Mouse (Mus musculus): ENCODE results near the gene Chrna3. TPM values are rescaled to one million over a fixed set of nuclear protein-coding genes. Genes with fewer than 3 reads are reported as not detected.

The Chrna3 gene
- 10 to 100 TPM; 16.7 to 22.7 TPM for total RNA-seq (2021)
- polyA plus RNA-seq (2012; rRNA removed), result 8.6 and 16.0 TPM in 2 replicates
- long read RNA-seq, full-length matches to known transcripts, result 24 of 24 reads
- long read RNA-seq, partial matches to known transcripts, result 0 of 24 reads
- long read RNA-seq, other reads (novel, unspliced or antisense), result 0 of 24 reads

DNA sequence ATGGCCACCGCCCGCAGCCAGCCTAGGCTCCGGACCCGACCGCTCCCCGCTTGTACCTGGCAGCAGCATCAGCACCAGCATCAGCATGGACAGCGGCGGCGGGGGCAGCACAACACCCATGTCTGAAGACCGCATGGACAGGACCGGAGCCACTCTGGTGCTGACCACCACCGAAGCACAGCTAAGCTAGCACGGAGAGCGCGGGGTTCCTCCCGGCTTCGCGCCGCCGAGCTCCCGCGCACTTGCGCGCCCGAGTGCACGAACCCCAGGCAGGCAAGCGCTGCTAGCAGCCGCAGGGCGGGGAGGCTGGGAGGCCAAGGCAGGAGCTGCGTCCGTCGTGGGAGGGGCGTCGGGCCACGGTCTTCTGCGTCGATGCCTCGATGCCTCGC, at the start of gene Chrna3:
Gene Chrna3, minus strand, starts transcription at position 288 of the 389 bp plus-strand sequence.
- DNase-seq, result peak; percentile 26

- DNase-seq, result no peak
Observed at GRCm38 (mm10) chr9:55067965-55068265, 41.6 kb upstream of the Chrna3 start.

DNA sequence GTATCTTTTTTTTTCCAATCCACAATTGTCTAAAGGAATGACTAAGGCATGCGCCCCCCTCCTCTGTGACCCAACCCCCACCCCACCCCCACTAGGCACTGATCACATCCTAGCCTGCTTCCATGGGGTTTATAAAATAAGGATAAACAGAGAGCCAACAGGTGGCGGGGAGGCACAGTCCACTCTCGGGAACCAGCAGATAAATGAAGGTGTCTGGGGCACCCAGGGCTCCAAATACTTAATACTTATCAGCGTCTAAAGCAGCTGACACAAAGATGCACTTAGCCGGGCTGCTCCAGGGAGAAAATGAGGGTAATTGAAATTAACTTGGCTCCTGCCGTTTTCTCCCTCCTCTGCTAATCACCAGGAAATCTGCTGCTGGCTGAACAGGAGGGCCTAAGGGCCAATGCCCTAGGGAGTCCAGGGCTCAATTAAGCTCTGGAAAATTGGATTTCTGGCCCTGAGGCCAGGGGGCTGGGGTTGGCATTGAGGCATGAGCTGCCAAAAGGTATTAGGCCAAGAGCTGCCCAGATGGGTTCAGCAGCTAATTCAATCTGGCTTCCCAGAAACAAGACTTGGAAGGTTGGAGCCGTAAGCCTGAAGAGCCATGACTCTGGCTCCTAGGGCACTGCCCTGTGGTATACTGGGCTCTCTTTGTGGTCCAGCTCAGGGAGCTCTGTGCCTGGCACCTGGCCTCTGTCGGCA, 41.0 kb upstream of the Chrna3 start:
- DNase-seq, result peak; percentile 27

DNA sequence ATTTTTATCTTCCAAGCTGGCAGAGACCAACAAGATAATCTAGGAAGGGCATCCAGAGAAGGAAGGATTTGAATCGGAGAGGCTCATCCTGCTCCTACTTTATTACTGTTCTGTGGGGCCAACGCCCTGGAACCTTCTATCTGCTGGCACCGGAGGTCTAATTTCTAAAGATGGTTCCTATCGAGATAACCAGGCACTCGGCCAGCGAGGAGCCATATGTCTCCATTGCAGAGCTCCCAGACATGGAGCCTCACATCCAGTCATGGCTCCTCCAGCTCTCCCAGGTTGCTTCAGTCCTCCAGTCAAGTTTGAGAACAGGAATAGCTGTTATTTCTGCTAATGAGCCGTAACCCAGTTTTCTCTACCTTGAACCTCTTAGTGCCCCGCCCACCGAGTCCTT, 38.9 kb upstream of the Chrna3 start:
- DNase-seq, result no peak

GRCm38 (mm10) chr9:55058067-55058466, 31.7 kb upstream of the Chrna3 start:
- no peak for DNase-seq

- no peak for DNase-seq
Observed at GRCm38 (mm10) chr9:55055386-55055930, 29.1 kb upstream of the Chrna3 start.

DNA sequence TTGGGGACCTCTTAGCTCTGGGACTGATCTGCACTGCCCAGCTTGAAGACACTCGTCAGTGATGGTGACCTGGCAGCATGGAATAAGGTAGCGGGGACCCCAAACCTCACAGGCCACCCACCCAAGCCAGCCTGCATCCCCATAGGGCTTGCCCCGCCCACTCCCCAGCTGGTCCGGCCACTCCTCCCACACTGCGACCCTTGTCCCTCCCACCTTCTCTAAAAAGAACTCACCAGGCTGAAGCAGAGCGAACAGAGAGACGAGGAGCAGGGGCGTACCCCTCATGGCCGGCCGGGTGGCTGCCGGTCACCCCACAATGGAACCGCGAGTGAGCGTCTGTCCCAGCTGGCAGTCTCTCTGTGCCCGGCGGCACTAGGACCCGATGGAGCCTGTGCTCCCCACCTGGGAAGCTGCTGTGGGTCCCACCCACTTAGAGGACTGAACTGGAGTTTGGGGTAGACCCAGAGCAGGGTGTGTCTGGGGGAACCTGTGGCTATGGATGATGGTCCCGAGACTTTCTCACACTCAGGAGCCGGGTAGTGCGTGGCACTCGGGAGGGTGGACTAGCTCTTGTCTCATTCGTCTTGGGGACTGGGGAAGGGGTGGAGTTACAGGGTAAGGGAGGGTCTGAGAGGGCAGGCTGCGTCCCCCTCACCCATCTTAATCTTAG, 22.0 kb upstream of the Chrna3 start, which contains the start of gene Chrnb4:
Gene Chrnb4, minus strand, starts transcription at position 569 of the 670 bp plus-strand sequence.
- no peak for DNase-seq

DNA sequence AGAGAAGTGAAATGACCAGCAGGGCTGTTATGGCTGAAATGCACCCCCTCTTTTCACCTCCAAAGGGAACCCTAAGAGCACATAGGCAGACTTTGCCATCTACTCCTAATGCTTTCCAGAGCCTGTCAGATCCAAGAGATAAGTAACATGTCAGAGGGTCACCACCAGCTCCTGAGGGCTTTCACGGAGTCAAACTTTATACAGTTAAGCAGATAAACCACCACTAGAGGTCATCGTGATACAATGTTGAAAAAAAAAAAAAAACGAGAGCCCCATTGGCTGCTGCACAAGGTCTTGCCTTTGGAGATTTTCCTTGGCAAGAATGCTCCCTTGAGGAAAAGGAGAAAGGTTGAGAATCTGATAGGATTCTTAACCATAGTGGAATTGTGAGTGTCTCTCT, 20.4 kb upstream of the Chrna3 start:
- no peak for DNase-seq

DNA sequence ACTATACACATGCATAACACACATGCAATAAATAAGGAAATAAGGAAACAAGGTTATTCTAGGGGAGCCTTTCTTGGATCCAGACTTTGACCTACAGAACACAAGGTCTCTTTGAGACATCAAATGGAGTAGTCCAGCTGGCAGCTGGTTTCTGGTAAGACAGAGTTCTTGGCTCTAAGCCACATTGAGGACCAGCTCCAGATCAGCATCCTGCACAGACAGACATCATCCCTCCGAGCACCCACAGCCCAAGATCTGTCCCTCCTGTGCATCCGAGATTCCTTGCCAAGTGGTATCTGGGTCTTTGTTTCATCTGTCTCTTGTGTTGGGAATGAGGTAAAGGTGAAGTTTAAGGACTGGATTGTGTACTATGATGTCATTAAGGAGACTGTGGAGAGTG, 18.6 kb upstream of the Chrna3 start:
- no peak for DNase-seq

DNA sequence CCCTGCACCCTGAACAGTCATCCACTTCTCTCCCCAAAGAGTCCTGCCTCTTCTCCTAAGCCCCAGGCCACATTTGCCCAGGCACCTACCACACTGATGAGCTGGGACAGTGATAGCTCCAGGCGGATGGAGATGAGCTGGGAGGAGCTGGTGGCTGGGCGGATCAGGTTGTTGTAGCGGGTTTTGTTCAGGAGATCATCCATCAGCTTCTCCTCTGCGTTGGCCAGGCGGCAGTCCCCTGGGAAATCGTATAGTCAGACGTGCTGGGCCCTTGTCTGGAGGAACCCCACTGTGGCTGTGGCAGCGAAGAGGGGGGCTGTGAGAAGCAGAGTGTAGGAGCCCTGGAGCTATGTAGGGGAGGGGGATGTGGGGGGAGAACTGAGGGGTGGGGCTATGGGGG, 17.3 kb upstream of the Chrna3 start:
- DNase-seq, result no peak

GRCm38 (mm10) chr9:55041389-55041788, 15.0 kb upstream of the Chrna3 start:
- no peak for DNase-seq

GRCm38 (mm10) chr9:55039983-55040382, 13.6 kb upstream of the Chrna3 start:
- DNase-seq, result no peak

DNA sequence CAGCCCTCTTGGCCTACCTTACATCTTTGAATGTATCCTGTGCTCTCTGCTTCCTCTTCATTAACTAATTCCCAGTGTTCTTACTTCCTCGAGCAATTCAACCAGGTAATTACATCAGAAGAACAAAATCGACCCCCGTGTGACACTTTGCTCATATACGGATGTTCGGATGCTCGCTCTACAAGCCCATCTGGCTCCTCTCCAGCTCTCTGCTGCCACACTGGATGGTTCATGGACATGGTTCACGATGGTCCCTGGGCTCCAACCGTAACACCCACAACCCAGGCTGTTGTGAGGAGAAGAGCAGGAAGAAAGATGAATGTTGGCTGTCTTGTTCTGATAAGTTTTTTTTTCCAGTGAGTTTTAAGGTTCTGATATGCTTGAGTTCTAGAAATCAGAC, 12.6 kb upstream of the Chrna3 start:
- DNase-seq, result no peak

- no peak for DNase-seq
Observed at GRCm38 (mm10) chr9:55031435-55032167, 5.2 kb upstream of the Chrna3 start.

DNA sequence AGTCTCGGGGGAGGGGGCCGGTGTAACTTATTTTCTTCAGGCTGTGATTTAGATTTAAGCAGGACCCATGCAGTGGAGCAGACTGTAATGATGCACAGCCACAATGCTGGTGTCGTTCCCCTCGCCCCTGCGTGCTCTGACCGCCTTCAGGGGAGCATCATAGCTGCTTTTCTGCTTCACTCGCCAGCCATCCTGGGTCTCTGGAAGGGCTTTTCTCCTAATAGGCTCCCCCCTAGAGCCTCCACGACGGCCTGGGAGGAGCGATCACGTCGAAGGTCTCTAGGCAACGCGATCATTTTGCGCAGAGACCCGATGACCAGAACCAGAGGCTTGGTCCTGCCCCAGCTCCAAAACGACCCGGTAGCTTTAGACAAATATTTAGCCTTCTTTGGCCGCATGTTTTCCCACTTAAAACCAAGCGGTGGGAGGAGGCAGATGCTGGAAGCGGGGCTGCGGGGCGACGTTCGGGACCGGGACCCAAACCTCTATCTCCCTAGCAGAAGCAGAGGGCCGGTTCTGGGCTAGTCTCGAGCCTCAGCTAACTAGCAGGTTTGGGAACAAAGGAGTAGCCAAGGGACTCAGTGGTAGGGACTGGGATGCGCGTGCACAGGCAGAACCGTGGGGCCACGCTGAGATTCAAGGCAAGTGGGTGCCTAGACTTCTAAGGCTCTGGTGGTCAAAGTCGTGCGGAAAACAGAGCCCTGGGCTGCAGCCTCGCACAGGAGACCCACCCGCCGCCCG, 658 bp downstream of the Chrna3 start:
- peak; percentile 11 for DNase-seq

- DNase-seq, result peak; percentile 77
Observed at GRCm38 (mm10) chr9:55023902-55024583, 2.3 kb downstream of the Chrna3 start.

DNA sequence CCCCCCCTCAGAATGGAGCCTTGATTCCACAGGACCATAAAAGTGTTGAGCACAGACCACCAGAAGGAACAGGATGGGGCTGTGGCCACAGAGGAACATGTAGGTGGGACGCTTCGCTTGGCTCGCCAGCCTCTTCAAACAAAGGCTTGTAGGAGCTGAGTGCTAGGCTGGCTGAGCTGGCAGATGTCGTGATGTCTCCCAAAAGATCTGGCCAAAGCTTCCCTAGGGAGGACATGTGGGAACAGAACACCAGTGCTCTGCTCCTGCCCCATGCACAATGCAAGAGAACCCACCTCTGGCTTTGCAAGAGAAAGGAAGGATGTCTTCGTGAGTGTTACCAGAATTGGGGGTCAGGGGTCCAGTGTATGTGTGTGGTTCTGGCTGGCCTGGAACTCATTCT, 3.0 kb downstream of the Chrna3 start:
- no peak for DNase-seq

DNA sequence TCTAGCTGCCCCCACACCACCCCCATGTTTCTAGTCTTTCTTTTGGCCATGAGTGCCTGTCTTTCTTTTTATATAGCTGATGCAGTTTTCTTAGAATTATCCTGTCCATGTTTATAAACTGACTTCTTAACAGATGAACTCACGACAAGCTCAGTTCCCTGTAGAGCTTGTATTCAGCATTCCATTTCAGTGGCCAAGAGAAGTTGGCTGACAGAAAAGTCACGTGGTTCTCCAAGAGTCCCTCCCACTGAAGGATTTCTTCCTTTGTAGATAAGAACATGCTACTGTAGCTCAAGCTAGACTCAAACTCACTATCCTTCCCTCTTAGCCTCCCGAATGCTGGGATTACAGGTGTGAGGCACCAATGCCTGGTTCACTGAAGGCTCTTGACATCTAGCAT, 9.4 kb downstream of the Chrna3 start:
- no peak for DNase-seq

GRCm38 (mm10) chr9:55010588-55011350, 15.6 kb downstream of the Chrna3 start:
- DNase-seq, result peak; percentile 19

DNA sequence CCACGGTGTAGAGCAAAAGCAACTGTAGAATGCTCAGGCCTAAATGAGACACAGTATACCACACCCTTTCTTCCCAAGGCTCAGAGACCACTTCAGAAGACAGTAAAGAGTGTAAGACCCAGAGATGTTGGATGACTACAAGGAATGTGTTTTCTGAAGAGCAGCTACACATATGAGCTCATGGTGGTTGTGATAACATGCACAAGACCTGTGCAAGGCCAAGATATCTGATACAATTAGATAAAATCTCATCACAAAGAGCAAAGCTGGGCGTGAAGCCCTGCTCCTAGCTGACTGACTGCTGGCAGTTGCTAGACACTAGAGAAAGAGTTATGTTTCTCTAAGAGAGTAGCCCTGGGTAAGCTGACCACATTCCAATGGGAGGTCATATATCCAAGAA, 16.7 kb downstream of the Chrna3 start:
- DNase-seq, result no peak

DNA sequence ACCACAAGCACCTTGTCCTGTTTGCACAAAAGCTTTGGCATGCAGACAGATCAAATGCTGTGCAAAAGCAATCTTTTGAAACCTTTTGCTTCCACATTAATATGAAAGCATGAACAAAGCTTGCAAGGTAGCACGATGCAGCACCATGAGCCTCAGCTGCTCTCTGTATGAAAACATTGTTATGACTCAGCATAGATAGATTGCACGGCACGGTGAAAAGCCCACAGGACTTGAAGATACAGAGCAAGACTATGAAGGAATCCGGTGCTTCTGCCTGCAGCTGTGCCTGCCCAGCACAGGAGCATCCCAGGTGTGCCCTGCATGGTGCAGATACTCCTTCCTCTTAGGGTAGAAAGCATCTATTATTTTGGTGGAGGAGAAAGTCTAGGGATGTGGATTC, 22.8 kb downstream of the Chrna3 start:
- DNase-seq, result no peak

Data from adrenal gland, adult 2 months (tissue).